Mouse (Mus musculus) limb, embryonic 11.5 days (tissue): ENCODE measurements around the gene Prpf6. TPM values are rescaled to one million over a fixed set of nuclear protein-coding genes. Genes with fewer than 3 reads are reported as not detected.

Experiments used
- ATAC-seq: fragments of 200-750 bp; cut with Nextera tagmentation; 2 replicates; pipeline ENCODE4 v1.8.0; 2017; ENCODE audit warnings: low read depth; ENCODE audit not compliant: insufficient number of reproducible peaks, low FRiP score, low TSS enrichment
- DNase-seq: peaks from one replicate; pipeline ENCODE4 v3.0.0-alpha.2; 2015; ENCODE audit warnings: low spot score
- H3K27ac ChIP-seq: fragments of 300-500 bp; sonication (generic); replicated peaks from 2 replicates; pipeline ENCODE4 v1.5.1; 2014; ENCODE audit warnings: low read depth, mild to moderate bottlenecking, low read length
- H3K27me3 ChIP-seq: fragments of 300-500 bp; sonication (generic); 2 replicates; pipeline ENCODE4 v1.6.1; 2014; ENCODE audit warnings: mild to moderate bottlenecking, low read length, mixed read lengths; ENCODE audit not compliant: control insufficient read depth, insufficient read depth
- H3K36me3 ChIP-seq: fragments of 300-500 bp; sonication (generic); 2 replicates; pipeline ENCODE4 v1.6.1; 2014; ENCODE audit warnings: mild to moderate bottlenecking, low read length, moderate library complexity, mixed read lengths; ENCODE audit not compliant: control insufficient read depth, insufficient read depth
- H3K4me1 ChIP-seq: fragments of 300-500 bp; sonication (generic); 2 replicates; pipeline ENCODE4 v1.6.1; 2014; ENCODE audit warnings: low read length, mixed read lengths; ENCODE audit not compliant: control insufficient read depth, insufficient read depth
- H3K4me2 ChIP-seq: fragments of 300-500 bp; sonication (generic); 2 replicates; pipeline ENCODE4 v1.6.1; 2014; ENCODE audit warnings: low read depth, mild to moderate bottlenecking, moderate library complexity; ENCODE audit not compliant: severe bottlenecking
- H3K4me3 ChIP-seq: fragments of 300-500 bp; sonication (generic); 2 replicates; pipeline ENCODE4 v1.5.1; 2014; ENCODE audit warnings: low read depth, low read length
- H3K9ac ChIP-seq: fragments of 300-500 bp; sonication (generic); 2 replicates; pipeline ENCODE4 v1.6.1; 2014; ENCODE audit warnings: mild to moderate bottlenecking, low read length
- H3K9me3 ChIP-seq: fragments of 300-500 bp; sonication (generic); 2 replicates; pipeline ENCODE4 v1.6.1; 2016; ENCODE audit warnings: low read length; ENCODE audit not compliant: control insufficient read depth
- WGBS: fragments of 180-500 bp; shearing (Covaris S2); extraction: QIAGEN DNeasy Blood & Tissue Kit; methylation state at CpG from one replicate; pipeline ENCODE4 v1.1.7; 2014; 5-methylcytosine and 5-hydroxymethylcytosine counted together
- polyA plus RNA-seq: library from polyadenylated mRNA; unstranded; fragments of >200 nt; fragmentation: Nextera tagmentation; extraction: Ambion mirVana; gene quantifications from 2 replicates; pipeline ENCODE4 v1.2.1, GENCODE M21; 2014

The Prpf6 gene
- polyA plus RNA-seq, 1 experiment from 2014 or later = 78.7 TPM

- Histone ChIP-seq H3K9ac (no peak overlapping the region), H3K27me3 (no peaks in the 10 kb centered on the region), H3K27ac (no peak overlapping the region), H3K36me3 (no peaks in the 10 kb centered on the region), H3K4me3 (no peak overlapping the region), H3K9me3 (no peaks in the 10 kb centered on the region), H3K4me1 (peaks cover 17% of the 10 kb centered on the region), H3K4me2 (no peak overlapping the region)
- WGBS = 69% methylated on average over 3 of the region's 3 CpGs
- ATAC-seq (no peak), DNase-seq (no peak)
Observed at GRCm38 (mm10) chr2:181662620-181663297, 71.1 kb downstream of the Prpf6 start.

- Histone ChIP-seq H3K4me3 (no peak overlapping the region), H3K4me1 (peaks cover 17% of the 10 kb centered on the region), H3K27me3 (peaks cover under 1% of the 10 kb centered on the region; the same call in 1 of the 2 replicates), H3K36me3 (no peaks in the 10 kb centered on the region), H3K4me2 (no peak overlapping the region), H3K27ac (no peak overlapping the region), H3K9me3 (no peaks in the 10 kb centered on the region), H3K9ac (no peak overlapping the region)
- 27% methylated on average over 4 of the region's 4 CpGs for WGBS
- DNase-seq (no peak), ATAC-seq (no peak)
Observed at GRCm38 (mm10) chr2:181663298-181663630, 71.6 kb downstream of the Prpf6 start.

GRCm38 (mm10) chr2:181670285-181670912 lies 78.7 kb downstream of the Prpf6 start:
- Histone ChIP-seq H3K27ac (no peak overlapping the region), H3K9me3 (no peaks in the 10 kb centered on the region), H3K4me2 (peak overlapping the region; percentile 80), H3K4me1 (peaks cover 20% of the 10 kb centered on the region), H3K9ac (peak overlapping the region; percentile 51), H3K36me3 (no peaks in the 10 kb centered on the region), H3K27me3 (peaks cover 49% of the 10 kb centered on the region), H3K4me3 (peak overlapping the region; percentile 37)
- ATAC-seq (0 out of 2 replicates have a peak, but pooled peaks have one; percentile 23), DNase-seq (peak; percentile 61)
- 3% methylated on average over 56 of the region's 56 CpGs for WGBS

- ATAC-seq (no peak; the same call in 1 of the 2 replicates), DNase-seq (peak; percentile 63)
- 2% methylated on average over 41 of the region's 41 CpGs for WGBS
- peak overlapping the region; percentile 80 for H3K4me2 ChIP-seq
- H3K9ac ChIP-seq = peak overlapping the region; percentile 51
- peaks cover 49% of the 10 kb centered on the region for H3K27me3 ChIP-seq
- no peaks in the 10 kb centered on the region for H3K36me3 ChIP-seq
- H3K9me3 ChIP-seq = no peaks in the 10 kb centered on the region
- H3K27ac ChIP-seq = no peak overlapping the region
- H3K4me1 ChIP-seq = peaks cover 24% of the 10 kb centered on the region
- peak overlapping the region; percentile 37 for H3K4me3 ChIP-seq
Observed at GRCm38 (mm10) chr2:181670913-181671311, 79.2 kb downstream of the Prpf6 start.

- 1% methylated on average over 43 of the region's 43 CpGs for WGBS
Observed at GRCm38 (mm10) chr2:181671326-181671725, 79.7 kb downstream of the Prpf6 start, which contains the start of gene Sox18. Gene Sox18, minus strand, starts transcription at chr2:181671640.

GRCm38 (mm10) chr2:181671984-181672383 lies 80.3 kb downstream of the Prpf6 start:
- Histone ChIP-seq H3K27ac (no peak overlapping the region), H3K9ac (no peak overlapping the region; the same call in 1 of the 2 replicates), H3K36me3 (no peaks in the 10 kb centered on the region), H3K4me3 (peak overlapping the region; percentile 37), H3K9me3 (no peaks in the 10 kb centered on the region), H3K4me2 (no peak overlapping the region; the same call in 1 of the 2 replicates), H3K4me1 (peaks cover 24% of the 10 kb centered on the region), H3K27me3 (peaks cover 49% of the 10 kb centered on the region)
- DNase-seq = no peak
- 25% methylated on average over 7 of the region's 7 CpGs for WGBS
- ATAC-seq = no peak

More at GRCm38 (mm10) chr2:181671326-181671725, 79.7 kb downstream of the Prpf6 start, which contains the start of gene Sox18:
- ATAC-seq = no peak; the same call in 1 of the 2 replicates
- peaks cover 24% of the 10 kb centered on the region for H3K4me1 ChIP-seq
- H3K27me3 ChIP-seq = peaks cover 49% of the 10 kb centered on the region
- H3K36me3 ChIP-seq = no peaks in the 10 kb centered on the region
- DNase-seq = no peak
- H3K9ac ChIP-seq = peak within 1 kb of the TSS; percentile 51
- H3K4me3 ChIP-seq = peak within 1 kb of the TSS; percentile 37
- H3K9me3 ChIP-seq = no peaks in the 10 kb centered on the region
- H3K4me2 ChIP-seq = peak within 1 kb of the TSS; percentile 80
- no peak within 1 kb of the TSS for H3K27ac ChIP-seq

- no peaks in the 10 kb centered on the region for H3K36me3 ChIP-seq
- peak overlapping the region; percentile 10; the same call in 1 of the 2 replicates for H3K4me2 ChIP-seq
- WGBS = 80% methylated on average over 1 of the region's 1 CpGs
- H3K4me3 ChIP-seq = no peak overlapping the region
- H3K27me3 ChIP-seq = peaks cover 46% of the 10 kb centered on the region
- ATAC-seq = no peak
- H3K9me3 ChIP-seq = no peaks in the 10 kb centered on the region
- no peak overlapping the region for H3K9ac ChIP-seq
- DNase-seq = no peak
- H3K27ac ChIP-seq = no peak overlapping the region
- peaks cover 28% of the 10 kb centered on the region for H3K4me1 ChIP-seq
Observed at GRCm38 (mm10) chr2:181673501-181673900, 81.8 kb downstream of the Prpf6 start.

GRCm38 (mm10) chr2:181674934-181675333 lies 83.3 kb downstream of the Prpf6 start:
- Histone ChIP-seq H3K9ac (no peak overlapping the region), H3K4me3 (no peak overlapping the region), H3K9me3 (no peaks in the 10 kb centered on the region), H3K4me2 (no peak overlapping the region), H3K27me3 (peaks cover 39% of the 10 kb centered on the region), H3K36me3 (no peaks in the 10 kb centered on the region), H3K27ac (no peak overlapping the region), H3K4me1 (peaks cover 31% of the 10 kb centered on the region)
- DNase-seq (no peak), ATAC-seq (no peak)
- 79% methylated on average over 4 of the region's 4 CpGs for WGBS
